Mouse (Mus musculus) spleen, postnatal 14 days (tissue): ENCODE measurements around the gene Rabggtb.
"Not testable (repeated sequence)": the region's sequence is repeated elsewhere in the genome, so short reads cannot be mapped to it uniquely, and the experiment has no call there.

Experiments used
- DNase-seq, 2 experiments: peaks; one replicate each; pipeline ENCODE4 v3.0.0; 2021 to 2022; ENCODE audit warnings: low spot score in 2 of 2

Gene Rabggtb

DNA sequence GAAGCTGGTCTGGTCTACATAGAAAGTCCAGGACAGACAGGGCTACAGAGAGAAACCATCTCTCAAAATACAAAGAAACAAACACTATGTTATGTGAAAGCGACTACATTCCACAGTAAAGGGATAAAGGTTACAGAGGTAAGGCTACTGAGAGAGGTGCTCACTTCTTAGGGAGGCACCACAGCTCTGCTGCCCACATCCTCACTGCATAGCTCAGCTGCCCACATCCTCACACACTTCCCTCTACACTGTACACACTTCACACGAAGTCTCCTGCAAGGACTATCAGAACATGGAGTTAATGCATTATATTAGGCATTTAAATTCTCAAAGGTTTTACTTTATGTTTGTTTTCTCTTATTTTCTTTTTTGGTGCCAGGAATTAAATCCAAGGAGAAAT lies 49.0 kb downstream of the Rabggtb start:
- DNase-seq = no peak

DNA sequence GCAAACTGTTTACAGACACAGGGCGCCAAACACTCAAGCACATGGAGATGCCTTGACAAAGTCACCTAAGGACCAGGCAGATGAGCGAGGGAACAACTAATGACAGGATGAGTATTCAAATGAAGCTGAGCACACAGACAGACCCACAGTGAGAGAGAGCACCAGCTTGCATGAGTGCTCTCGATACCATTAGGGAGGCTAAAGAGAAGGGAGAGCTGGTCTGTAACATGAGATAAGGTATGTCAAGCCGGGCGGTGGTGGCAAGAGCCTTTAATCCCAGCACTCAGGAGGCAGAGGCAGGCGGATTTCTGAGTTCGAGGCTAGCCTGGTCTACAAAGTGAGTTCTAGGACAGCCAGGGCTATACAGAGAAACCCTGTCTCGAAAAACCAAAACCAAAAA lies 52.4 kb downstream of the Rabggtb start:
- not testable (repeated sequence) for DNase-seq

DNA sequence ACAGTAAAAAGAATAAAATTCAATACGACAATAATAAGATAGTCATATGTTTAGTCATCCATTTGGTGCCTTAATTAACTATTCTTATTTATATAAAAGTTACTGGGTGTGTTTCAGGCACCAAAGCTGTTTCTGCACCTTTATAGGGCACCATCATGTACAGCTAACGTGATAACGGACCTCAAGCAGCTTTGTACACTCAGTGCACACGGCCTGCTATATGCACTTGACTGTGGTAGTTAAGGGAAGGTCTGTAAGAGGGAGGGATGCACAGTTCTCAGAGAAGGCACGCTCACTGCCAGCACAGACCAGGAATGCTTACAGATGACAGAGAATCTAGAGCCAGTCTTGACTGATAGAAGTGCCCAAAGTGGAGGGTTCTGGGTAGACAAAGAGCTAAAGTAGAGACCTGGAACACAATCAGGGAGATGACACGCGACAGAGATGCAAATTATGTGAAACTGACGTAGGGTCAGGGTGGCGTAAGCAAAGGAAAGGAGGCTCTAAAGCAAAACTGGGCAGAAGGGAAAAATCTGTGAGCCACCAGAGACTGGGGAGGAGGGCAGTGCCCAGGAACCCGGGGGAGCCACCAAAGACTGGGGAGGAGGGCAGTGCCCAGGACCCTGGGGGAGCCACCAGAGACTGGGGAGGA lies 54.3 kb downstream of the Rabggtb start:
- no peak for DNase-seq
